Mouse (Mus musculus) adrenal gland, adult 8-10 months (tissue): ENCODE measurements around the gene Gm45713. TPM values are rescaled to one million over a fixed set of nuclear protein-coding genes. Genes with fewer than 3 reads are reported as not detected.
A peak's percentile ranks its signal among the peaks of the same experiment; 100 is the strongest.
"Not testable (repeated sequence)": the region's sequence is repeated elsewhere in the genome, so short reads cannot be mapped to it uniquely, and the experiment has no call there.

Experiments used
- DNase-seq: peaks from one replicate; pipeline ENCODE4 v3.0.0; 2022
- total RNA-seq, 4 experiments: library from RNA; stranded (reverse); gene quantifications; 2 replicates each; pipeline ENCODE4 v1.2.4; 2022

Gm45713 gene
- total RNA-seq, 4 experiments from 2014 or later, result not detected

DNA sequence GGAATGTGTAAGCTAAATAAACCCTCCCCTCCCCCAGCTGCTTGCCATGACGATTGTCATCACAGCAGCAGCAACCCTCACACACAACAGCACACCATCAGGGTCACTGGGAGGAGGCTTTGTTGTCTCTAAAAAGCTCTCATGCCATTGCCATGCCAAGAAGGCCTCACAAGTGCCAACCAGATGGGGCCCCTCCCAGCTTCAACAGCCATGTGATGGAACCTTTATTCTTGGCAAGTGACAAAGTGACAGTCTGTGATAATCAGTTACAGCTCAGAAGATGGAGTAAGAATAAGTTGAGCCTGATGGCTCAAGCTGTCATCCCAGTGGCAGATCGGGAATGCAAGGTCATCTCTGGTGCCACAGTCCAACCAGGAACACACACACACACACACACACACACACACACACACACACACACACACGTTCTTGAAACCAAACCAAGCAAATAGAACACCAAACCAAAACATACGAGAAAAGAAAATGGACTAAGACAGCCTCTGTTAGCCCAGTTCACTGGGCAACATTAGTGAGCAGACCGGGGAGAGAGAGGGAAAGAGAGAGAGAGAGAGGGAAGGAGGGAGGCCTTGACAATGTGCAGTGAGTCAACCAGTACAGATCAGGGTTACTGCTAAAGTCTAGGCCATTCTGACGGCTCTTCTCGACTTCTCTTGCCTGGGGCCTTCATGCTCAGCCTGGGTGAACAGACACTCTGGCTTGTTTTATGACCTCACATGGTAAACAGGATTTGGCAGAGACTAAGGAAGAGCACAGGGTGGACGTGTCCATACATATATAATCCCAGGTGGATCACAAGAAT is 4.1 kb upstream of the Gm45713 start:
- peak; percentile 74 for DNase-seq

DNA sequence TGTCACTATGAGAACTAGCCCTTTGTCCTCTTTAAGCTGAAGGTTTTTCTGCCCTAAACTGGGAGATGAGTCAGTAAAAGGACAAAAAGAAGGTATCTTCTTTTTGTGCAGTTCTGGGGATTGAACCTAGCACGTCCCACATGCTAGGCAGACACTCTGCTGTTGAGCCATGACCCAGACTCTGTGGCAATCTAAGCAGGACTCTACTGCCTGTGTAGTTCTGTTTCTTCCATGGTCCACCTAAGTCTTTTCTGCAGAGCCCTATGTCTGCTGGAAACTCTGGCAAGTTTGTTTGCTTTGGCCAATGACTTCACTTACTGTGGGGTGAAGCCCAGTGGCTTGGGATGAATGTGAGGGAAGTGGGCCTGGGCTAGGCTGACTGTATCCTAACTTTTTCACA is 2.4 kb upstream of the Gm45713 start:
- DNase-seq, result no peak

DNA sequence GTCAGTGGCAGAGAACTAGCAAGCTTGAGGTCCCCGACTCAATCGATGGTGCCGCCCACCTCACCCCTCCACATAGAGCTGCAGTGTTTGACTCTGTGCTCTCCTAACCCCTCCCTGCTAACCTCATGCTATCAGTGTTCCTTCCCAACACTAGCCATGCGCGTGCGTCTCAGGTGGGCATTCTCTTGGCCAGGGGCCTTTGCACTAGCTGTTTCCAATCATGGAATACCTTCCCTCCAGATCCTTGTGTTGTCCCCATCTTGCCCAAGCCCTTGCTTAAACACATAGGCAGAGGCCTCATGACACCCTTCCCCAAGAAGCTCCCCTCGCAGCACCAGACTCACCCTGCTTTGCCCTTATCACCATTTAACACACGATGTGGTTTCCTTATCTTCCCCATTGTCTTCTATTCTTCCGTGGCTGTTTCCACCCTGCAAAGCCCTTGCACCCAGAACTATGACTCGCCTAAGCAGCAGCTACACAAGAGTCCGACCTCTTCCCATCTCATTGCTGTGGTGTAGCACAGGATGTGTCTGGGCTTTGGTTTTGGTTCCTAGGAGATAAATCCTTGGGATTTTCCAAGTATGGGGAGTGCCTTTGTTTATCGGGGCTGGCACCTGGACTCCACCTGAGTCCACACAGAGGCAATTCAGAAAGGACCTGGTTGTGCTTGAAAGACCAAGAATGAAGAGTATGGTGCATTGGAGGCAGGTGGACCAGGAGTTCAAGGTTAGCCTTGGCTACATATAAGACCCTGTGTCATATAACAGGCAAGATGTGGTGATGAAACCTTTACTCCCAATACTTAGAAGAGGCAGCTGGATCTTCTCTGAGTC is 1.4 kb upstream of the Gm45713 start:
- no peak for DNase-seq

DNA sequence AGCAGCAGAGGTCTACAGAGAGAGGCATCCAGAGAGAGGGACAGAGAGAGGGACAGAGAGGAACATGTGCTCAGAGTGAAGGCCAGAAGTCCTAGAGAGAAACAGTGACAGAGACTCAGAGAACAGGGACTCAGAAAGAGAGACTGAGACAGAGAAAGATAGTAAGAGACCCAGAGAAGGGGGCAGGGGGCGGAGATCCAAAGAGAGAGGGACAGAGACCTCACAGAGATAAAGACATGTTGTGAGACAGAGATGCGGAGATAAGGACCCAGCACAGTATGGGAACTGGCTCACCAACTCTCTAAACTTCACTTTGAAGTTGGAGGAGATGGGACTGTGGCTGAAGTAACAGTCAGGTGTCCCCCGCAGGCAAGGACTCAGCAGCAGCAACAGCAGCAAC is 661 bp downstream of the Gm45713 start:
- no peak for DNase-seq

DNA sequence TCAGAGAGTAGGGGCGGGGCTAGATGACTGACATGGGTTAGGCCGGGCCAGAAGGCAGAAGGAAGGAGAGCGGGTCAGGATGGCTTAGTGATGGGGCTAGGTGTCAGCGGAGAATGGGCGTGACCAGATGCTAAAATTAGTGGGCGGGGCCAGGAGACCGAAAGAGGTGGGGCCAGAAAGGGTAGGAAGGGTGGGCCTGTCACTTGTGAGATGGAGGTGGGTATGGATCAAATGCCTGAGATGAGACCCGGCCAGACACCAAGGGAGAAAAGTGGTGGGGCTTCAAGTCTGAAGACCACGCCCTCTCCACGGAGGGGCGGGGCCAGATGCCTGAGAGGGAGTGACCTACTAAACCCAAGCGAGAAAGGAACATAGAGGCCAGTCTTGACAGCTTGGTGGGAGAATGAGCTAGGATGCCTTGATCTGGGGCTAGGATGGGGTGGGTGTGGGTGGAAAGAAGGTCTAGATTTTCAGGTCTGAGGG is 1.4 kb downstream of the Gm45713 start:
- DNase-seq, result no peak

DNA sequence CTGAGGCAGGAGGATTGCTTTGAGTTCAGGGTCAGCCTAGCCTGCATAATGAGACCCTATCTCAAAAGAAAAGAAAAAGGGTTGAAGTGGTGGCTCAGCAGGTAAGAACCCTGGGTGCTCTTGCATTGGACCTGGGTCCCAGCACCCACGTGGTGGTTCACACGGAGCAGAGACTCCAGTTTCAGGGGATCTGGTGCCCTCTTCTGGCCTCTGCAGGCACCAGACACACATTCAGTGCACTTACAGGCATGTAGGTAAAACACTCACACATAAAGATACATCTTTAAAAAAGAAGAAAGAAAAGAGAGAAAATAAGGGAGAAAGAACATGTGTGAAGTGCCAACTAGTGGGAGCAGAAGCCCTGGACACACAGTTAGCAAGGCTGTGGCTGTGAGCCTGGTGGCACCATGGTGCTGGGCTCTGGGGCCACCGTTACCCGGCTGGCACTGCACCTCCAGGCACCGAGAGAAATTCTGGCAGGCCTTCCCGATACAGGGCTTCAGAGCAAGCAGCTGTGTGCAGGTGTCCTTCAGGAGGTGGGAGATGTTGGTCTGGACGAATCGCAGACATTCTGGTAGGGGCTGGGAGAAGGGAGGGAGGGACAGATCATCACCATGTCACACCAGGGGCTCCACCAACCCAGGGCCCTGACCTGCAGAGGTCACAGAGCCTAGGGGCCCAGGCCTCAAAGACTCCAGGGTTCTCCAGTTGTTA is 2.4 kb downstream of the Gm45713 start:
- DNase-seq, result no peak

DNA sequence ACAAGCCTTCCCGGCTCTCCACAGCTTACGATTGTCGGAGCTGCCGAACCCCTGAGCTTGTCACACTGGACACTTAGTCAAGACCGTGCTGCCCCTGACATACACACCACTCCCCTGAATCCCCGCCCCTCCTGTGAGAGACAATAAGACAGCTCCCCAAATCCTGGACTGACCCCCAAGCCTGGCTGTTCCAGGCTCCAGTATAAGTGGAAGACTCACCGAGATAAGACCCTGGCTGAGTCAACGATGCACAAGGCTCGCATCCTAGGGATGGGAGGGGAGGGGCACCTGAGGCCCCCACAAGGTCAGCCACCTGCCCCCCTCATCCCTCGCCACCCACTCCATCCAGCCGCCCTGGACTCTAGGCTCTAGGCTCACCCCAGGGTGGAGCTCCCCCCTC is 4.2 kb downstream of the Gm45713 start:
- no peak for DNase-seq

DNA sequence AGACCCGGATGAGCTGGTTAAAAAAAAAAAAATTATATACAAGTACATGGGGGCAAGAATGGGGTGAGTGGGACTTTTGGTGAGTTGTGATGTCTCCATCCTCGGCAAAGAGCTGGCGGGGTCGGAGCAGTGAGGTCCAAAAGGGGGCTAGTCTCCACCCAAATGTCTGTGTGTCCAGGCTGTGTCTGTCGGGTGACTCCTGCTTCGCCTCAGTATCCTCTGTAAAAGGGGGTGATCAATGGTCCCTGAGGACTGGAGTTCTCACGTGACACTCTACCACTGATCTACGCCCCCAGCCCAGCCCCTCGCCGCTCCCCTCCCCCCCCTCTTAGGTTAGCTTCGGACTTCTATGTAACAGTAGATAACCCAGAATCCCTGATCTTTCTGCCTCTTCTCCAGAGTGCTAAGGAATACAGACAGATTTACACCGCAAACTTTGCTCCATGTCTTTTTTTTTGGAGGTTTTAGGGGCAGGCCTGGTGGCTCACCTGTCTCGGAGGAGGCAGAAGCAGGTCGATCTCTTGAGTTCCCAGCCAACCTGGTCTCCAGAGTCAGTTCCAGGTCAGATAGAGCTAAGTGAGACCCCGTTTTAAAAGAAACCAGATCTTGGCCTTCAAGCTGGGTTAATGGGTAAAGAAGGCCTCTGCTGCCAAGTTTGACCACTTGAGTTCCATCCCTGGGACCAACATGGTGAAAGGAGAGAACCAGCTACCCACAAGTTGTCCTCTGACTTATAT is 6.1 kb downstream of the Gm45713 start:
- DNase-seq, result no peak

DNA sequence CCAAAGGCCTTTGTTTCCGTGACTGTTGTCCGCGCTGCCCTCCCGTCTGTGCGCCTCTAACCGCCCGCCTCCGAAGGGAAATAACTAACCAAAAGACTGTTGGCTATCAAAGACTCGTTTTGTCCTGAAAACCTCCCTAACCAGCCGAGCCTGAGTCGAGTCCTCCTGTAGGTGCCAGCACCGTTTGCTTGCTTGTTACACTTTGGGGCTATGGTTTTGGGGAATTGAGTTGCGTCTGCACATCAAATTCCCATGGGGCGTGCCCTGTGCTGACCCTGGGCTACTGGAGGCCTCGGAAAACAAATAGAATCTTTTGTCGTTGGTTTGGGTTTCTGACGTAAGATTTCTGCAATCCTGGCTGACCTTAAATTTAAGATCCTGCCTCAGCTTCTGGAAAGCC is 6.7 kb downstream of the Gm45713 start:
- DNase-seq, result no peak

DNA sequence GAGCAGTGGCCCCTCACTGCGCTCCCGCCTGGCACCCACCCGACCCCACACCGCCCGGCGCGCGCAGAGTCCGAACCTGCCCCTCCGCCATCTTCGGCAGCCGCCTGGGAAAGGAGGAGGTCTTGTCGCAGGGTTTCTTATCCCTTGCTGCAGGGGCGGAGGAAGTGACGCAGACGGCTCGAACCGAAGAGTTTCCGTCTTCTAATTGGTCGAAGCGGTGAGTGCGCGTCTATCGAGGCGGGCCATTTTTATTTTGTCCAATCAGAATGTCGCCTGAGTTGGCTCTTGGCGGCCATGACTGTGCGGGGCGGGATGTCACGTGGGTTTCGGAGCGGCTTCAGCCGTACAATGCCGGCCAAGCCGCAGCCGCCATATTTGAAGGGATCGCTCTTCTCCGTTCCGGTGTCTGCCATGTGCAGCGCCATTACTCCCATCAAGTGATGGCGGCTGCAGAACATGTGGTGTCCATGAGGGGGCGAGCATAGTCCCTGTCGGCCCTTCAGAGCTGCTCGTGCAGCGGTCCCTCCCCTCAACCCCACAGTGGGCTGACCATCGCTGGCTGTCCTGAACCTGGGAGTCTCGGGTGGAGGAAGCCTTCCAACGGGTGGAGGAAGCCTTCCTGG is 7.3 kb downstream of the Gm45713 start, which contains the start of gene Rpl13a:
TSS of gene Rpl13a (minus strand) at position 138 of the 623 bp plus-strand sequence.
- DNase-seq, result peak; percentile 99

DNA sequence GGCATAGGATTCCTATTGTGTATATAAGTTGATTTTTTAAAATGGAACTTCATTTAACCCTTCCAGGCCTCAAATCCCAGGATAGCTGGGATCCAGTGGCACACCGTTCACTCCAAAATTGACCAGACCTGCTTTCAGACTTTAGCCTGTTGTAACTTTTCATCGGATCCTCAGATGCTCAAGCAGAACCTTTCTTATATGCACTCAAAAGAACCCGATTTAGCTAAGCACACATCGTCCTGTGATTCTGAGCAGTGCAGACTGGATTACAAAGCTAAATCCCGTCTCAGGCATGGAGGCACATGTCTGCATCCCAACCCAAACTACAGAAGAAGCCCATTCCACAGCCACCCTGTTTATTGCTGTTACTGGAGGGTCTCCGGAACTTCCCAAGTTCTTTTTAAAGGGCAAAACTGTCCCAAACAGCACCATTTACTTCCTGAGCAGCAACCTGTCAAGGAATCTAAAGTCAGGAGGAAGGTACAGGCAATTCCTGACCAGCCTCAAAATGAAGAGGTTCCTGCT is 8.3 kb downstream of the Gm45713 start:
- DNase-seq, result no peak

DNA sequence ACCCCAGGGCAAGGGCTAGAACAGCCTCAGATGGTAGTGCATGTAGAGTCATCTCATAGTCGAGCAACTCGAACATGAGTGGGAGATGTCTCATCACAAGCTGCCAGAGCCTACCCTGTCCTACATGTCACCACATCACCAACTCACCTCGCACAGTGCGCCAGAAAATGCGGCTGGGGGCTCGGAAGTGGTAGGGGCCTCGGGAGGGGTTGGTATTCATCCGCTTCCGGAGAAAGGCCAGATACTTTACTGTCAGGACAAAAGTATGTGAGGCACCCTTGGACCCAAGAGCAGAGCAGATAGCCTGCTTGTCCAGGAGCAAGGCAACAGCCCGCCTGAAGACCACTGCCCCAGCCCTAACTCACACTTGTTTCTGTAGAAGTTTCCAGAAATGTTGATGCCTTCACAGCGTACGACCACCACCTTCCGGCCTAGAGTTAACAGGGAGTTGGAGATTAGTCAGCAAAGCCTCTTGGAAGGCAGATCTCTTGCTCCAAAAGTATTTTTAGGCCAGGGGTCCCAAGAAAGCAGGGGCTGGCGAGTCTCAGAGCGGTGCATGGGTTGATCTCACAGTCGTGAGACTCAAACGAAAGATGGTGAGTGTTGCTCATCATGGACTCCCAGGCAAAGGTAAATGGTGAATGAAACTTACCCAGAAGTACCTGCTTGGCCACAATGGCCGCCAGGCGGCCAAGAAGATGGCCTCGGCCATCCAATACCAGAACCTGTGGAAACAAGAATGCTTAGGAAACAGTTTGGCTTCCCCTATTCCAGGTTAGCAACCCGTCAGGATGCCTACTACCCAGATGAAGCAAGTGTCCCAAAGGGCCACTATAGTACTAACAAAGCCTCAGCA is 9.0 kb downstream of the Gm45713 start:
- DNase-seq, result no peak

DNA sequence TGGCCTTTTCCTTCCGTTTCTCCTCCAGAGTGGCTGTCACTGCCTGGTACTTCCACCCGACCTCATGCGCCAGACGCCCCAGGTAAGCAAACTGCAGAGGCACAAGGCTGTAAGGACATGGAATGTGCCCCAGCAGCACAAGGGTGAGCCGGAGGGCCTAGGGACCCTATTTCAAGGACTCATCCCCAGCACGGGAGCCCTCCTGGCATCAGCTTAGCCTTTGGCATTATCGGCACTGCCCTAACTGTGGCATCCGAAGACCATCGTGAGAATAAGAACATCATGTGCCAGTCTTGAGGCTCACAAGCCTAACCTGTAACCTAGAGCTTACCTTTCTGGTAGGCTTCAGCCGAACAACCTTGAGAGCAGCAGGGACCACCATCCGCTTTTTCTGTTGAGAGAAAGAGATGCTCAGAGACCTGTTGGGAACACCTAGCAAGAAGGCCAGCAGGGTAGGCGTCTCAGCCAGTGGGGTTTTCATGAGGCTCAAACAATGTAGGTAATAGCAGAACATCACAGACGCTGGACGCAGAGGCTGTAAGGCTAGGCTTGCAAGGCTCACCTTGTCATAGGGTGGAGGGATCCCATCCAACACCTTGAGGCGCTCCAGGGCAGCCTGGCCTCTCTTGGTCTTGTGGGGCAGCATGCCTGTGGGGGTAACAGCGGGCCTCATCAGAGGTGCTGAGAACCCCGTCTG is 9.7 kb downstream of the Gm45713 start:
- no peak for DNase-seq

DNA sequence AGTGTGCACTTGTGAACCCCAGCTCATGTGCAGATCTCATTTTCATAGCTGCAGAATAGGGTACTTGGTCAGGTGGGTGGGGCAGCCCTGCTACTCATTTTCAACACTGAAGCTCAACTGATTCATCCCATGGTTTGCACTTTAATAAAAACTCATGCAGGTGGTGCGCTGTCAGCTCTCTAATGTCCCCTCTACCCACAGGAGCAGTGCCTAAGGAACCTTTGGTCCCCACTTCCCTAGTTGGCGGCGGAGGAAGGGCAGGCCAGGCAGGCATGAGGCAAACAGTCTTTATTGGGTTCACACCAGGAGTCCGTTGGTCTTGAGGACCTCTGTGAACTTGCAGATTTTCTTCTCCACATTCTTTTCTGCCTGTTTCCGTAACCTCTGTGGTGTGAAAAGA is 10.4 kb downstream of the Gm45713 start:
- DNase-seq, result not testable (repeated sequence)

DNA sequence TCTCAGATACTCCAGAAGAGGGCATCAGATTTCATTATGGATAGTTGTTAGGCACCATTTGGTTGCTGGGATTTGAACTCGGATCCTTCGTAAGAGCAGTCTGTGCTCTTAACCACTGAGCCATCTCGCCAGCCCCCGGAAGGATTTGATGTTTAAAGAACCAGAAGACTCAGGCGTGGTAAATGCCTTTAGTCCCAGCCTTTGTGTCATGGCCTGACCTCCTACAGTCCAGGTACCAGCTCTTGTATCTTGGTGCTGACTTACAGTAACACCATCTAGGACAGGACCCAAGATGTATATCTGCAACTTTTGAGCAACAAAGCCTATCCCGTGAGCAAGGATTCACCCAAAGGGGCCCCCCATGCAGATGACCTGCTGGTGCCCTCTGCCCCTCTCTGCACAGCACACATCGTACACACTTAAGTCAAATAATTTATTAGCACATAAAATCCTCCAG is 10.9 kb downstream of the Gm45713 start:
- DNase-seq, result no peak

DNA sequence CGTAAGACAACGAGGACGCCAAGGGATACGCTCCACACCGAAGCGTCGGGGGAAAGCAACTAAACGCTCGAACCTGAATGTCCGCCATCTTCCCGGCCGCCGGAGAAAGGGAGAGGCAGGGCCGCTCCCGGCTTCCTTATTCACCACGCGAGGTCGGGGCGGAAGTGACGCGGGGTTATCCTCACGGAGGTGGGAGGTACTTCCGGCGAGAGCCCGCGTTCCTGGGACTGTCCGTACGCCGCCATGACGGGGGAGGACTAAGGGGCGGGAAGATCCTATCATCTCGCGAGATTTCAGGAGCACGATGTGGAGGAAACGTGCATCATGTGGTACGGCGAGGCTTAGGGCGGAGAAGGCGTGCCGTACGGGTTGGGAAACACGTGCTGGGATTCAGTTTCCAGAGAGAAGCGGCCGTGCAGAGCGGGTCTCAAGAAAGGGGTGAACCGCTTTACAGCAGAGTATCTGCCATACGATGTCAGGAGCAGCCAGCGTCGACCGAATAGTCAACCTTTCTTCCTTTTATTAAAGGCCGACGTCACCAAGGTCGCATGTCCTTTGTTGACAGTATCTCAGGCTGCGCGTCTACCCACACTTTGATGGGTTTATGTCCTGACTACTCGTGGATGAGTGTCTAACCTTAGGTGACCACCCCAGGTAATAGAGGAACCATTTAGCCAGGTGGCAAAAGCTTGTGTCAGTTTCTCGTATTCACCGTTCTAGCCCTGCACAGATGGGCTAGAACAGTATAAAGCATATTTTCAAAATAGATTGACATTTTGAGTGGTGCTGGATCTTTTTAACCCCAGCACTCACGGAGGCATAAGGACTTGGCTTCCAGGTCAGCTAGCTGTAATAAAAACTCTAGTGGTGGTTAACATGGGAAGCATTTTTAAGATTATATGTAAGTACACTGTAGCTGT is 11.5 kb downstream of the Gm45713 start, which contains the start of gene Rps11:
TSS of gene Rps11 (minus strand) at position 216 of the 920 bp plus-strand sequence.
- peak; percentile 99 for DNase-seq

DNA sequence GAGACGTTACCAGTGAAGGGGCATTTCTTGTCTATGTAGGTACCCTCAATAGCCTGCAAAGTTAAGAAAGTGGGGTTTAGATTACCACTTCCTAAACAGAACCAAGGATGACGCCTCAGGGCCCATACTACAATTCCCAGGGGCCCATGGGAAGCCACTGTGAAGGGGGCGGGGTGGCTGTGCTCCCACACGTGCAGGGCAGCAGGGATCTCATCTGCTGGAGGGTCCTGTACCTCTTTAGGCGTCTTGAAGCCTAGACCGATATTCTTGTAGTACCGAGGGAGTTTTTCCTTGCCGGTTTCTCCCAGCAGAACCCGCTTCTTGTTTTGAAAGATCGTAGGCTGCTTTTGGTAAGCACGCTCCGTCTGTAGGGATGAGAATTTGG is 12.9 kb downstream of the Gm45713 start:
- no peak for DNase-seq

DNA sequence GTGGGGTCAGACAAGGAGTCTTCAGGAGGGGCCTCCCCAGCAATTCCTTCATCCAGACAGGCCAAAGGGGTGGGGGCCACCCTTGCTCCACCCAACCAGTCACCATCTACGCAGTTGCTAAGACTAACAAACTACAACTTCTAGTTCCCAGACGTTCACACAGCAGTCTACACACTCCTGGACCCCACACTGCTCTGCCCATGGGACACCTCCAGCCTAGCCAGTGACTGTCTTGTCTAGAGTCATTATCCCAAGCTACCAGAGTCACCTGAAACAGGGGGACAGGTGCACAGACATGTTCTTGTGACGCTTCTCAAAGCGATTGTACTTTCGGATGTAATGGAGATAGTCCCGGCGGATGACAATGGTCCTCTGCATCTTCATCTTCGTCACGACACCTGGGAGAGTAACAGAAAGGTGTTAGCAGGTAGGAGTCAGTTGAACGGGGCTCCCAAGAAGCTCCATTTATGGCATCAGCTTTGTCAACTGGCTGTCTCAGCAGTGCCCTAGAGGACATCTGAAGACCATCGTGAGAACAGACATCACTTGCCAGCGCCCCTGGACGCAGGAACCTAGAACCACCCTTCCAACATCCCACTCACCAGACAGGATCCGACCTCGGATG is 13.4 kb downstream of the Gm45713 start:
- DNase-seq, result no peak
